Mouse (Mus musculus) hindbrain, embryonic 14.5 days (tissue): ENCODE results near the gene Cenpo. TPM values are rescaled to one million over a fixed set of nuclear protein-coding genes. Genes with fewer than 3 reads are reported as not detected.

Source experiments
- ATAC-seq: fragments of 200-750 bp; cut with Nextera tagmentation; 2 replicates; pipeline ENCODE4 v1.8.0; 2017; ENCODE audit warnings: moderate number of reproducible peaks, mild to moderate bottlenecking, moderate TSS enrichment, moderate library complexity; ENCODE audit not compliant: low FRiP score
- DNase-seq: peaks from one replicate; pipeline ENCODE4 v3.0.0-alpha.2; 2015; ENCODE audit warnings: low spot score
- H3K27ac ChIP-seq: fragments of 300-500 bp; sonication (generic); 2 replicates; pipeline ENCODE4 v1.5.1; 2014; ENCODE audit warnings: mild to moderate bottlenecking, moderate library complexity
- H3K27me3 ChIP-seq: fragments of 300-500 bp; sonication (generic); 2 replicates; pipeline ENCODE4 v1.6.1; 2014; ENCODE audit warnings: mild to moderate bottlenecking, low read length, mixed read lengths; ENCODE audit not compliant: control insufficient read depth, insufficient read depth
- H3K36me3 ChIP-seq: fragments of 300-500 bp; sonication (generic); replicated peaks from 2 replicates; pipeline ENCODE4 v1.6.1; 2014; ENCODE audit not compliant: control insufficient read depth, insufficient read depth
- H3K4me1 ChIP-seq: fragments of 300-500 bp; sonication (generic); replicated peaks from 2 replicates; pipeline ENCODE4 v1.6.1; 2014; ENCODE audit warnings: antibody characterized with exemption, low read length, mixed read lengths; ENCODE audit not compliant: control insufficient read depth, insufficient read depth
- H3K4me2 ChIP-seq: fragments of 300-500 bp; sonication (generic); replicated peaks from 2 replicates; pipeline ENCODE4 v1.6.1; 2014; ENCODE audit warnings: mild to moderate bottlenecking, moderate library complexity
- H3K4me3 ChIP-seq: fragments of 300-500 bp; sonication (generic); replicated peaks from 2 replicates; pipeline ENCODE4 v1.5.1; 2014; ENCODE audit warnings: mild to moderate bottlenecking, low read length
- H3K9ac ChIP-seq: fragments of 300-500 bp; sonication (generic); 2 replicates; pipeline ENCODE4 v1.6.1; 2014
- H3K9me3 ChIP-seq: fragments of 300-500 bp; sonication (generic); 2 replicates; pipeline ENCODE4 v1.6.1; 2016; ENCODE audit warnings: low read length; ENCODE audit not compliant: control insufficient read depth
- WGBS: fragments of 180-500 bp; shearing (Covaris S2); extraction: QIAGEN DNeasy Blood & Tissue Kit; methylation state at CpG from one replicate; pipeline ENCODE4 v1.1.7; 2014; 5-methylcytosine and 5-hydroxymethylcytosine counted together
- polyA plus RNA-seq: library from polyadenylated mRNA; unstranded; fragments of >200 nt; fragmentation: Nextera tagmentation; extraction: Ambion mirVana; gene quantifications from 2 replicates; pipeline ENCODE4 v1.2.1, GENCODE M21; 2014

Cenpo gene
- polyA plus RNA-seq, 1 experiment from 2014 or later = 6.2 TPM

- 78% methylated on average over 2 of the region's 2 CpGs for WGBS
- no peak overlapping the region for H3K27ac ChIP-seq
- no peaks in the 10 kb centered on the region for H3K36me3 ChIP-seq
- no peak for ATAC-seq
- H3K9ac ChIP-seq = no peak overlapping the region
- H3K4me3 ChIP-seq = no peak overlapping the region
- no peak for DNase-seq
- H3K4me1 ChIP-seq = peaks cover 4% of the 10 kb centered on the region
- no peaks in the 10 kb centered on the region for H3K27me3 ChIP-seq
- H3K4me2 ChIP-seq = no peak overlapping the region
- no peaks in the 10 kb centered on the region for H3K9me3 ChIP-seq
Observed at GRCm38 (mm10) chr12:4184648-4185047, 49.4 kb downstream of the Cenpo start.

GRCm38 (mm10) chr12:4180507-4180906 lies 53.6 kb downstream of the Cenpo start:
- Histone ChIP-seq H3K27me3 (no peaks in the 10 kb centered on the region), H3K4me2 (no peak overlapping the region)

GRCm38 (mm10) chr12:4179671-4180233 lies 54.3 kb downstream of the Cenpo start:
- 81% methylated on average over 6 of the region's 6 CpGs for WGBS
- H3K4me3 ChIP-seq = no peak overlapping the region
- ATAC-seq = no peak
- H3K4me1 ChIP-seq = no peaks in the 10 kb centered on the region
- no peak overlapping the region for H3K9ac ChIP-seq
- no peaks in the 10 kb centered on the region for H3K36me3 ChIP-seq
- no peak overlapping the region for H3K27ac ChIP-seq
- H3K4me2 ChIP-seq = no peak overlapping the region
- H3K27me3 ChIP-seq = no peaks in the 10 kb centered on the region
- H3K9me3 ChIP-seq = no peaks in the 10 kb centered on the region
- no peak for DNase-seq

More at GRCm38 (mm10) chr12:4180507-4180906, 53.6 kb downstream of the Cenpo start:
- no peak overlapping the region for H3K9ac ChIP-seq
- no peaks in the 10 kb centered on the region for H3K36me3 ChIP-seq
- 58% methylated on average over 3 of the region's 3 CpGs for WGBS
- ATAC-seq (no peak), DNase-seq (no peak)
- H3K4me3 ChIP-seq = no peak overlapping the region
- no peaks in the 10 kb centered on the region for H3K4me1 ChIP-seq
- H3K27ac ChIP-seq = no peak overlapping the region
- no peaks in the 10 kb centered on the region for H3K9me3 ChIP-seq

- H3K9ac ChIP-seq = no peak overlapping the region
- no peak overlapping the region for H3K27ac ChIP-seq
- no peak for DNase-seq
- 0 out of 2 replicates have a peak, but pooled peaks have one; percentile 11 for ATAC-seq
- H3K36me3 ChIP-seq = no peaks in the 10 kb centered on the region
- no peak overlapping the region for H3K4me2 ChIP-seq
- no peaks in the 10 kb centered on the region for H3K4me1 ChIP-seq
- H3K4me3 ChIP-seq = no peak overlapping the region
- no peaks in the 10 kb centered on the region for H3K27me3 ChIP-seq
- WGBS = 34% methylated on average over 5 of the region's 5 CpGs
- no peaks in the 10 kb centered on the region for H3K9me3 ChIP-seq
Observed at GRCm38 (mm10) chr12:4178839-4179238, 55.3 kb downstream of the Cenpo start.

DNA sequence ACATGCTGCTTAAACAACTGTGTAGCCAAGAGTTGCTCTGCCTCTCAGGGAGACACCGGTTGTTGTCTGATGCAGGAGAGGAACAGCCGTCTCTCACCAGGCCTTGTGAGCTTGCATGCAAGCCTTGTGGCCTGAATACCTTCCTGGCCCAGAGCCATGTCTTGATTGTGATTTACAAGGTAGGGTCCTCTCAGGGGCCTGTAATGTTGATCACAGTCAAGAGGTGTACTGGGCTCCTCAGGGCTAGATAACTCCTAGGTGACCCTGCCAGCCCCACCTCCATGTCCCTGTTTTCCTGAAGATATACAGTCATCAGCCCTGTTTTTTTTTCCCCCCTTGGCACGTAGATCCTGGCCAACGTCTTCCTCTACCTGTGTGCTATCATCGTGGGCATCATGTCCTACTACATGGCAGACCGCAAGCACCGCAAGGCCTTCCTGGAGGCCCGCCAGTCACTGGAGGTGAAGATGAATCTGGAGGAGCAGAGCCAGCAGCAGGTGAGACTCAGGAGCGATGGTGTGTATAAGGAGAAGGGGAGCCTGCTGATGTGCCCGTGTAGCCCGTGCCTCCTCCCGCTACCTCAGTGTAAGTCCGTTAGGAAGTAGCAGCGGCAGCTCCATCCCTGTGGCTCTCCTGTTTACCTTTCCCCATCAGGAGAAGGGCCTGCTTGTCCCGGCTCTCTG lies 60.8 kb downstream of the Cenpo start:
- Histone ChIP-seq H3K4me3 (no peak overlapping the region), H3K9ac (no peak overlapping the region), H3K36me3 (no peaks in the 10 kb centered on the region), H3K9me3 (no peaks in the 10 kb centered on the region), H3K4me1 (no peaks in the 10 kb centered on the region), H3K27ac (no peak overlapping the region), H3K27me3 (no peaks in the 10 kb centered on the region), H3K4me2 (no peak overlapping the region)
- no peak for DNase-seq
- 91% methylated on average over 15 of the region's 15 CpGs for WGBS
- ATAC-seq = no peak

GRCm38 (mm10) chr12:4169622-4170021 lies 64.5 kb downstream of the Cenpo start:
- WGBS = 84% methylated on average over 5 of the region's 5 CpGs
- ATAC-seq = no peak

DNA sequence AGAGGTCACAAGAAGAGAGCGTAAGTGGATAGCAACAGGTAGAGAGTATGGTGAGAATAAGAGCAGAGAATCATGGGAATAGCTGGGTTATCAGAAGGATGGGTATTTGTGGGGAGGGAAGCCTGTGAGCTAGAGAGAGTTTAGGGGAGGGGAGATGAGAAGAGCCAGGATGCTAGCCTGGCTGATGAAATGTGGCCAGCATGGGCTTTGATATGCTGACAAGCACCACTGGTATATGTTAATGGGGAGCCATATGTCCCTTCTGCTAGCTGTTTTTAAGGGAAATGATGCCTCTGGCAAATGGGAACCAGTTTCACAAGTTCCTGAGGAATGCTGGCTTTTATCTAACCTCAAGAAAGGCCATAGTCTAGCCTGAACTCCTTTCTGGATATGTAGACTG lies 65.0 kb downstream of the Cenpo start:
- H3K4me1 ChIP-seq = no peaks in the 10 kb centered on the region
- H3K4me2 ChIP-seq = no peak overlapping the region
- H3K4me3 ChIP-seq = no peak overlapping the region
- DNase-seq (no peak), ATAC-seq (no peak)
- no peaks in the 10 kb centered on the region for H3K36me3 ChIP-seq
- H3K9ac ChIP-seq = no peak overlapping the region
- no peak overlapping the region for H3K27ac ChIP-seq
- no peaks in the 10 kb centered on the region for H3K27me3 ChIP-seq
- 94% methylated on average over 1 of the region's 1 CpGs for WGBS
- no peaks in the 10 kb centered on the region for H3K9me3 ChIP-seq

More at GRCm38 (mm10) chr12:4169622-4170021, 64.5 kb downstream of the Cenpo start:
- H3K36me3 ChIP-seq = no peaks in the 10 kb centered on the region
- H3K27me3 ChIP-seq = no peaks in the 10 kb centered on the region
- no peak overlapping the region for H3K4me2 ChIP-seq
- no peak for DNase-seq
- no peaks in the 10 kb centered on the region for H3K9me3 ChIP-seq
- H3K4me1 ChIP-seq = no peaks in the 10 kb centered on the region
- no peak overlapping the region for H3K4me3 ChIP-seq
- H3K9ac ChIP-seq = no peak overlapping the region
- H3K27ac ChIP-seq = no peak overlapping the region

DNA sequence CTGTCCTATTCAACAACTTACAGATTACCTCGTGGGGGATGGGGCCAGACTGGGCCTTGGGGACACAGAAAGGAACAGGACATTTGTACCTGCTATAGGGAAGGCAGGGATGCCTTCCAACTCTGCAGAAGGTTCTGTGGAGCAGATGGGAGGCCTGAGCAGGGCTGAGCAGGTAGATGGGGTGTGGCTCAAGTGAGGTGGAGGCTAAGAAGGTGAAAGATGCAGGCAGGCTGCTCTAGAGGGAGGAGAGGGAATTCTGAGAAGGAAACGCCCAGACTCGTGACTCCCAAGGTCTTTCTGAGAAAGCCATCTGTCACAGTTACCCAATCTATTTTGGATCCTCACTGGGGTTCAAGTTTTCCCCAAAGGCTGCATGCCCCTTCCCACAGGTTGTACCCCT lies 67.1 kb downstream of the Cenpo start:
- Histone ChIP-seq H3K9ac (no peak overlapping the region), H3K27me3 (no peaks in the 10 kb centered on the region), H3K4me3 (no peak overlapping the region), H3K9me3 (no peaks in the 10 kb centered on the region), H3K36me3 (no peaks in the 10 kb centered on the region), H3K27ac (no peak overlapping the region), H3K4me1 (no peaks in the 10 kb centered on the region), H3K4me2 (no peak overlapping the region)
- 72% methylated on average over 3 of the region's 3 CpGs for WGBS
- DNase-seq (no peak), ATAC-seq (no peak)

- ATAC-seq (no peak), DNase-seq (no peak)
- no peaks in the 10 kb centered on the region for H3K9me3 ChIP-seq
- no peaks in the 10 kb centered on the region for H3K4me1 ChIP-seq
- H3K4me3 ChIP-seq = no peak overlapping the region
- no peak overlapping the region for H3K4me2 ChIP-seq
- H3K36me3 ChIP-seq = no peaks in the 10 kb centered on the region
- H3K9ac ChIP-seq = no peak overlapping the region
- no peaks in the 10 kb centered on the region for H3K27me3 ChIP-seq
- WGBS = 41% methylated on average over 2 of the region's 2 CpGs
- H3K27ac ChIP-seq = no peak overlapping the region
Observed at GRCm38 (mm10) chr12:4162886-4163285, 71.2 kb downstream of the Cenpo start.
